Mouse (Mus musculus): ENCODE measurements around the gene Cfap57.
"Not testable (repeated sequence)": the region's sequence is repeated elsewhere in the genome, so short reads cannot be mapped to it uniquely, and the experiment has no call there.

The Cfap57 gene

DNA sequence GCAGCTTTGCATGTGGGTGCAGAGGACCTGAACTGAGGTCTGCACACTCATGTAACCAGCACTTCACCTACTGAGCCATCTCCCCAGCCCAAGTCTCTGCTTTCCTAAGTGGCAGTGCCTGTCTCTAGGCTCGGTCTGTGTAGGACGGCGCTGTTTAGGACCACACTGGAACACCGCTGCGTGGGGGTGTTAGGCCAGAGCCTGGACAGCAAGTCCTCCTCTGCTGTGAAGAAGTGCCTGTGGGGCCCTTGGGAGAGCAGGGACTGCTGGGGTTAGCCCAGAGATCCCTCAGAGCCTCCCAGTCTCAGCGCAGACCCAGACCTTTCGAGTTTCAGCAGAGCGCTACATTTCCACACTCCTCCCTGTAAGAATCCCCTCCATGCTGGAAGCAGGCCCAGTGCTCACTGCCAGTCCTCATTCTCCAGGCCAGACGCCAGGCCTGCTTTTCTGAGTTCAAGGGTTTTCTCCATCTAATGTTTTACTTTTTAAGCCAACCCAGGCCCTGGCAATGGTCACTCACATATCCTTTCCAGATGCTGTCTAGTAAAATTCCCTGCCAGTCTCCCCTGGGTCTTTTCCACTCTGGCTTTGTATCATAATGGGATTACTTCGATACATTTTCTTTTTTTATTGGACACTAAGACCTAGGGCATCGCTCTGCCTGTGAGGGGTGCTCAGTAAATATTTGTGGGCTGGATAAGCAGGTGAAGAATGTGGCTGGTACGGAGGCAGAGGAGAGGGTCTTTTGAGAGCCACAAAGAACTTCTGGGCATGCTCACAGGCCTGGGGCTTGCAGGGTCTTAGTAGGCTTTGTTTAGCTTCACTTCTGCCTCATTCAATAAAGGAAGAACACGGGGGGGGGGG, 56.3 kb downstream of the Cfap57 start:
- peak; percentile 25 for DNase-seq (ENCODE audit: low spot score)

DNA sequence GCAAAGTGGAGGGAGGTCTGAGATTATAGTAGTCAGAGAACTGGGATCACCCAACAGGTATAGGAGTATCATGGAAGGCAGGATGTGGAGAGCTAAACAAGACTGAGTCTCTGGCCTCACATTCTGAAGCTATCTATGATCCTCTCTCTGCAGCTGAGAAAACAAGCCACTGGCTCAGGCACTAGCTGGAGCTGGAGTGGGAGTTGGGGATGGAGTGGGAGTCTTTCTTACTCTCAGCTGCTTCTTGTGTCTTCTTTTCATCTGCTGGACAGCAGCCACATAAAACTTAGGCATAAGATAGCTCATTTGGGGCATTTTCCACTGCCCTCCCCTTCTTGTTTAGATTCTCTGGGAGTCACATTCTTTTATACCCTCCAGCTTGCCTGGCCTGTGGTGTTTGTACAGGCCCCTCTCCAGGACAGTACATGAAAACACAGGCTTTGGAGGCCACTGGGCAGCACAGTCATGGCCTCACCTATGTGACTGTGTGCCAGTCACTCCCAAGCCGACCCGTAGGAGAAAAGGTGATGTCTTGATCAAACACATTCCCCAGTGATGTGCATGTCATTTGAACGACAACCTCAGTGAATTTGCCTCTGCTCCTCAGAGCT, 67.4 kb downstream of the Cfap57 start:
- DNase-seq (ENCODE audit: low spot score): no peak

- DNase-seq (ENCODE audit: low spot score): not testable (repeated sequence)
These were observed 72.5 kb downstream of the Cfap57 start for GRCm38 (mm10) chr4:118548130-118548480.

GRCm38 (mm10) chr4:118547424-118548129, 73.0 kb downstream of the Cfap57 start:
- DNase-seq (ENCODE audit: low spot score): peak; percentile 67

- DNase-seq (ENCODE audit: low spot score): no peak
These were observed 76.0 kb downstream of the Cfap57 start for GRCm38 (mm10) chr4:118544441-118545127.

DNA sequence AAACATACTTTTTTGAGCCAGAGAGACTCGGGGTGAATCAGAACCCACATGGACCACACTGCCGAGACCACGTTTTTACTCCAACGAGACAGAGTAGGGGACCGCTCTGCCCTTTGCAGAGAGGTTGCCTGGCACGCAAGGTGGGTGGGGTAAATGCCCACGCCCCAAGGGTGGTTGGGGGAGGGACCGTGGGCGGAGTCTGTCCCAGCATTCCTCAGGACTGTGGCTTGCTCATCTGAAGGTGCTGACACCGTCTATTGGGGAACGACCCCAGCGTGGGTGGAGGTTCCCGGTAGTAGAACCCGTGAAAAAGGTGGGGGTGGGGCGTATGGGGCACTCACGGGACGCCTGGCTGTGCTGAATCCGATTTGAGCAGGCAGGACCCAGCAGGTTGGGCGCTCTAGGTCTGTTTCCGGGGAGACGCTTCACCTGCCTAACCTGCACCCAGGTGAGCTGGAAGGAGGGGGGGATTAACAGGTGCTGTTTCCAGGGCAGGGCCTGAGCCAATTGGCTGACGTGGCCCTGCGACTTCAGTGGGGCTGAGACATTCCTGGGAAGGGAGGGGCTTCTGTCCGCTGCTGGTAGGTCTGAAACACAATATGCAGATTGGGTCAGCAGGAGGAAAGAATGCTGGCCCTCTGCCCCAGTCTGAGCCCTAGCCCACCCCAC, 76.9 kb downstream of the Cfap57 start, which contains the start of gene Tmem125:
Gene Tmem125, minus strand, starts transcription at position 453 of the 669 bp plus-strand sequence.
- DNase-seq (ENCODE audit: low spot score): peak; percentile 83

DNA sequence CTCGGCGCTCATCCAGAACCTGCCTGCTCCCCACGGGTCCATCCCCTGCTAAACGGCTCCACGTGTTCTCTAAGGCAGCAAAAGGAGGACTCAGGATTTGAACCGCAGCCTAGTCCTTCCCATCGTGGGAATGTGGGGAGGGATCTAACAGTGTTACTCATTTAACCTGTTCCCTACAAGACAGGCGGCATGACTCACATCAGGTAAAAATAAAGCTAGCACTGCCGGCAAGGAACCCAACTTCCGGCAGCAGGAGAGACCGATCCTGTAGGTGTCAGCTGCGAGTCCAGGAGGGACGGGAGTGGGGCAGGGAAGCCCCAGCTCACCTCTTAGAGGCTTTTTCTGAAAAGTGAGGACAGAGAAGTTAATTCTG, 77.4 kb downstream of the Cfap57 start:
- peak; percentile 71 for DNase-seq (ENCODE audit: low spot score)

- DNase-seq (ENCODE audit: low spot score): peak; percentile 27
These were observed 77.9 kb downstream of the Cfap57 start for GRCm38 (mm10) chr4:118542510-118543157.

GRCm38 (mm10) chr4:118539904-118540303, 80.7 kb downstream of the Cfap57 start:
- no peak for DNase-seq (ENCODE audit: low spot score)

DNA sequence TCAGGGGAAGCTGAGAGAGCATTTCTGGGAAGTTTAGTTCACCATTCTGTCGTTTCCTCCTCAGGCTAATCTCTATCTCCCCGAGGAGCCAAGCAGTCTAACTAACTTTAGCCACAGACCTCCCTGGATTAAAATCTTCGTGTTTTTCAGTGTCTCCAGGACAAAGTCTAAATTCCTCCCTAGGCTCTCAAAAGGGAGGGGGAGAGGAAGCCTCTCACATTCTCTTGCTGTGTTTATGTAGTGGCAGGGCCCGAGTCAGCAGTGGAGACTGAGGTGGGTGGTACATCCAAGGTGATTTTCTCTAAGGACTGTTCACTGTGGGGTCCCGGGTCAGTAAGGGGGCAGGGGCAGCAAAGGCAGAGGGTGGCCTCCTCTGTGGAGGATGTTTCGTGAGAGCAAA, 82.8 kb downstream of the Cfap57 start:
- DNase-seq (ENCODE audit: low spot score): no peak

GRCm38 (mm10) chr4:118535610-118536009, 85.0 kb downstream of the Cfap57 start:
- DNase-seq (ENCODE audit: low spot score): no peak

DNA sequence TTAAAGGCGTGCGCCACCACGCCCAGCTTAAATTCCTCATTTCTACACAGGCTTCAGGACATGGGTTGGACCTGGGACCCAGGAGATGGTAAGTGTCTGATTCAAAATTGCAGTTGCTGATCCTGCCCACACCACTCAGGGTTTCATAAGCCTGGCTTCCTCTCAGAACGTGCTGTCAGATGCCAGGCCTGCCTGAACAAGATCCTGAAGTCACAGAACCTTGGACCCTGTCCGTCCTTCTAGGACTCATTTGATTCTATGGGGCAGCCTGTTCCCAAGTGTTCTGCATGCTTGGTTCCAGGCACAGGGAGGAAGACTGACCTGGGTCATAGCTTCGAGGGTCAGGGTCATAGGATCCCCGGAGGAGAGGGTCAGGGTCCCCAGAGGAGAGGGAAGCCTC, 87.0 kb downstream of the Cfap57 start:
- DNase-seq (ENCODE audit: low spot score): no peak

DNA sequence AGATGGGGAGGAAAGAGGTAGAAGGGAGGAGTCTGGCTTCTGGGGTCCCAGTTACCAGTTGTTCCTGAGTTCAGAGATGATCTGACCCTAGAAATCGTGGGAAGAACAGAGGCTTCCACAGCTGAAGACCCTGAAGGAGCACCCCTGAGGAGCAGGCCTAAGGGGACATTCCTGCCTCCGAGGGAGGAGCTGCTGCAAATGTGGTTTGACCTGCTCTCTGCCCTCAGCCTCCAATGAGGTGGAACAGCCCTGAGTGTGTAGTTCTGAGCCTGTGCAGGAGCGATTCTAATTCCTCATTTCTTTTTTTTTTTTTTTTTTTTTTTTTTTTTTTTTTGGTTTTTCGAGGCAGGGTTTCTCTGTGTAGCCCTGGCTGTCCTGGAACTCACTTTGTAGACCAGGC, 87.4 kb downstream of the Cfap57 start:
- DNase-seq (ENCODE audit: low spot score): no peak

DNA sequence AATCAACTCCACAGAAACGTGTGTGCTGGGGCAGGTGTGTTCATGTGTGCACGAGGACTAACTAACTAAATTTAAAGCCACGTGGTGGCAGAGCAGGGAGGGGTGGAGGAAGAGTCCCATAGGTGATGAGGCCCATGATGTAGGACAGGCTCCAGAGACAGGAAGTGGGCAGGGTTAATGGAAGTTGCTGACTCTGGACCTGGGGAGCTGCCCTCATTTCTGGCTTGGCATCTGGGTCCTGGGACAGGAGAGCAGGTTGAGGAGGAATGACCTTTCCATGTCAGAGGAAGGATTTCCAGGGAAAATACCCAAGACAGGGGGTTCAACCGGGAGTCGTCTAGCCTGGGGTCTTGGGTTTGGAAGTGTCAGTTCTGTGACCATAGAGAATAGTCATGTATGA, 87.9 kb downstream of the Cfap57 start:
- DNase-seq (ENCODE audit: low spot score): no peak

GRCm38 (mm10) chr4:118527720-118528119, 92.9 kb downstream of the Cfap57 start:
- no peak for DNase-seq (ENCODE audit: low spot score)

DNA sequence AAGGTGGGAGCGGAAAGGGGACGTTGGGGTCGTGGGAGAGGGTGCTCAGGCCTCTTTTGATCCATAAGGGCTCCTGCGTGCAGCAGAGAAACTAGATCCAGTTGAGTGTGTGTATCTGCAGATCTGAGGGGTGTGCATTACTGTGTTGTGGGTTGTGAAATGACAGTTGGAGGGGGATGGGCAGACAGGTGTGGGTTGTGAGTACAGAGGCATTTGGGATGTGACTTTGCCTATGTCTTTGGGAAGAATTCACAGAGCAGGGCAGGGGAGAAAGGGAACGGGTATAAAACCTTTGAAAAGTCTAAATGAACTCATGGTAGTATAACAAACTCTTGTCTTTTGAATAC, 93.3 kb downstream of the Cfap57 start:
- DNase-seq (ENCODE audit: low spot score): no peak

DNA sequence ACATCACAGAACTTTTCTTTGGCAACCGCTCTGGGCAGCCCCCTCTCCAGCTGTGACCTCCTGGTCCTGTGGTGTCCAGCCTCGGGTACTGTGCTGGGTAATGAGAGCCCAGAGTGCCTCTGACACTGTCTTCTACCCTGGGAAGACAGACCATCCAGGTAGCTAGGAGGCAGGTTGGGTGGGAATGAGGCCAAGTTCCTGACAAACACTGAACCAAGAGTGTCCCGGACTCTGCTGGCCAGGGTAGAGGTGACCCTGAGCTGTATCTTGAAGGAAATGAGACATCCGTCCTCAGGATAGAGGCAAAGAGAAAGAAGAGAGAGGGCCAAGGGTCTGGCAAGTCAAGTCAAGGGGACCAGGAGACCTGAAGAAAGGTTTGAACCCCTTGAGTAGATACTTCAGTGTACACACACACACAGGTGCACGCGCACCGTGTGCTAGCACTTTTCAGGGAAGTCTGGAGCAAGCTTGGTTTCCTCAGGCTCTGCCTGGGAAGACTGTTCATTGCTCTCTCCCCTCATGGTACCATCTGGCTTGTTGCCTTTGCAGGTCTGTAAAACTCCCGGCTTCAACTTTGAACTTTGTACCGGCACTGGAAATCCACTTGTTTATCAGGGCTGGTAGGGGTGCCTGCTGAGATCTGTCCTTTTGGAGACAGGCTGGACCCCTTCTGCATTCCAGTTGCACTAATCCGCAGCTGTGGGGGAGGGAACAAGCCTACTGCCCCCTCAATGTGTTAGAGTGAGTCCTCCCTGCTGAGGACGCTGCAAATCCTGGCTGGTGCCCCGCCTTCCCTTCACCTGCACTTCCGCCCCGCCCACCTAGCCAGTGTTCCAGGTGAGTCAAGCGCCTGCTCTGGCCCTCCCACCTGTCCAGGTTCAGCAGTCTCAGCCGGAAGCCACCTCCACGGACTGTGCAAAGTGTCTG, 93.9 kb downstream of the Cfap57 start, which contains the start of gene 2610528J11Rik:
Gene 2610528J11Rik, plus strand, starts transcription at position 592 of the 927 bp plus-strand sequence.
- DNase-seq (ENCODE audit: low spot score): peak; percentile 84

- no peak for DNase-seq (ENCODE audit: low spot score)
These were observed 94.8 kb downstream of the Cfap57 start for GRCm38 (mm10) chr4:118525779-118526178.

GRCm38 (mm10) chr4:118523976-118524375, 96.6 kb downstream of the Cfap57 start:
- DNase-seq (ENCODE audit: low spot score): no peak

- DNase-seq (ENCODE audit: low spot score): no peak
These were observed 98.3 kb downstream of the Cfap57 start for GRCm38 (mm10) chr4:118522248-118522647.
